Comparison of ENCODE assay signal across 28 mouse cellular contexts in genomic region chr19:31497386-31497785, GRCm38 (mm10).
"Had no signal": no experiment of that assay in that cellular context is flagged by ENCODE, and none has a peak within 500 bp of the region (broad histone marks: within the 10 kb centered on the region; RNA-seq: fewer than 3 reads in every experiment).

No protein-coding gene starts in this region.

- H3K27ac ChIP-seq: embryonic facial prominence, embryonic 10.5 days; embryonic facial prominence, embryonic 12.5 days; embryonic facial prominence, embryonic 13.5 days; embryonic facial prominence, embryonic 15.5 days; forebrain, embryonic 10.5 days; forebrain, embryonic 12.5 days; forebrain, embryonic 13.5 days; forebrain, embryonic 15.5 days; gastrocnemius, adult 2 months; heart, adult 2 months had no signal

- H3K4me1 ChIP-seq: embryonic facial prominence, embryonic 10.5 days; embryonic facial prominence, embryonic 12.5 days; embryonic facial prominence, embryonic 13.5 days; embryonic facial prominence, embryonic 15.5 days; forebrain, embryonic 10.5 days; forebrain, embryonic 12.5 days; forebrain, embryonic 13.5 days; forebrain, embryonic 15.5 days had no signal

- ATAC-seq: forebrain, embryonic 13.5 days; forebrain, embryonic 14.5 days; forebrain, embryonic 15.5 days; forebrain, embryonic 16.5 days; forebrain, postnatal 0 days had no signal

- DNase-seq: cerebellum, adult 8-10 months; cerebellum, adult 9-10 months; cerebellum, adult 9-11 months; cerebellum, postnatal 10 days; cerebellum, postnatal 14 days; cerebellum, postnatal 25 days; cerebellum, postnatal 36 days; embryo, embryonic 11 days; forebrain, postnatal 0 days; gastrocnemius, adult 2 months; gastrocnemius, postnatal 10 days; gastrocnemius, postnatal 14 days; gastrocnemius, postnatal 25 days; gastrocnemius, postnatal 36 days; heart, adult 11 months; heart, adult 18-20 months; heart, adult 2 months had no signal

- H3K9ac ChIP-seq: embryonic facial prominence, embryonic 12.5 days; embryonic facial prominence, embryonic 13.5 days; embryonic facial prominence, embryonic 15.5 days; forebrain, embryonic 12.5 days; forebrain, embryonic 13.5 days; forebrain, embryonic 15.5 days; forebrain, postnatal 0 days had no signal

- H3K4me3 ChIP-seq: embryonic facial prominence, embryonic 10.5 days; embryonic facial prominence, embryonic 12.5 days; embryonic facial prominence, embryonic 13.5 days; embryonic facial prominence, embryonic 15.5 days; erythroblast, embryonic 14.5 days; forebrain, embryonic 10.5 days; forebrain, embryonic 12.5 days; forebrain, embryonic 13.5 days; forebrain, embryonic 15.5 days; gastrocnemius, adult 2 months; heart, adult 2 months had no signal

- H3K4me2 ChIP-seq: embryonic facial prominence, embryonic 12.5 days; embryonic facial prominence, embryonic 13.5 days; embryonic facial prominence, embryonic 15.5 days; forebrain, embryonic 12.5 days; forebrain, embryonic 13.5 days; forebrain, embryonic 15.5 days had no signal

- H3K36me3 ChIP-seq: embryonic facial prominence, embryonic 10.5 days; embryonic facial prominence, embryonic 12.5 days; embryonic facial prominence, embryonic 13.5 days; embryonic facial prominence, embryonic 15.5 days; forebrain, embryonic 10.5 days; forebrain, embryonic 12.5 days; forebrain, embryonic 15.5 days had no signal

- H3K27me3 ChIP-seq: embryonic facial prominence, embryonic 12.5 days; embryonic facial prominence, embryonic 13.5 days; embryonic facial prominence, embryonic 15.5 days; forebrain, embryonic 12.5 days; forebrain, embryonic 13.5 days; forebrain, embryonic 15.5 days had no signal

- H3K9me3 ChIP-seq: embryonic facial prominence, embryonic 10.5 days; embryonic facial prominence, embryonic 12.5 days; embryonic facial prominence, embryonic 13.5 days; embryonic facial prominence, embryonic 15.5 days; forebrain, embryonic 10.5 days; forebrain, embryonic 12.5 days; forebrain, embryonic 13.5 days; forebrain, embryonic 15.5 days had no signal
